Mouse (Mus musculus): ENCODE measurements at regions not wholly inside any gene's neighbourhood (a gene's known extent, or its start where the extent isn't known, plus 50 kb on each side); places are given as distances from the start of the nearest gene placed in this dataset.

GRCm38 (mm10) chr14:62118542-62118953, 173.8 kb upstream of the Rnaseh2b start:
- DNase-seq: no peak

GRCm38 (mm10) chr14:62128918-62129317, 163.5 kb upstream of the Rnaseh2b start:
- peak; percentile 69 for DNase-seq

- peak; percentile 30 for DNase-seq
Observed at GRCm38 (mm10) chr14:62132353-62132816, 160.0 kb upstream of the Rnaseh2b start.

DNA sequence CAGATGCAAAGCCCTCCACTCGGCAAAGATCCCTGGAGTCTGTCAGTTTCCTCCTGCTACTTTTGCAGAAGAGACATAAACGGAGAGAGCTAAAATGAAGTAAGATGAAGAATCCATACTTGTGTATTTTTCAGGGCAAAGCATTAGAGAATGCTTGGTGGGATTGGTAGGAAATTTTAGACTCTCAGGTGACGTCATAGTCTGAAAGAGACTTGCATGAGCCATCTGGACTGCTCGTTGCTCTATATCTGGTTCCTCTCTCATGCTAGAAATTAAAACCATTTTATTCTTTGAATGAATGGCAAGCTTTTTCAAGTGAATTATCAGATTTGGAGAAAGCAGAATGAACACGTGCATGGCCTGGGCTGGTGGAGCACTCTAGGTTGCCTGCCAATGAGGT, 154.4 kb upstream of the Rnaseh2b start:
- DNase-seq: no peak

DNA sequence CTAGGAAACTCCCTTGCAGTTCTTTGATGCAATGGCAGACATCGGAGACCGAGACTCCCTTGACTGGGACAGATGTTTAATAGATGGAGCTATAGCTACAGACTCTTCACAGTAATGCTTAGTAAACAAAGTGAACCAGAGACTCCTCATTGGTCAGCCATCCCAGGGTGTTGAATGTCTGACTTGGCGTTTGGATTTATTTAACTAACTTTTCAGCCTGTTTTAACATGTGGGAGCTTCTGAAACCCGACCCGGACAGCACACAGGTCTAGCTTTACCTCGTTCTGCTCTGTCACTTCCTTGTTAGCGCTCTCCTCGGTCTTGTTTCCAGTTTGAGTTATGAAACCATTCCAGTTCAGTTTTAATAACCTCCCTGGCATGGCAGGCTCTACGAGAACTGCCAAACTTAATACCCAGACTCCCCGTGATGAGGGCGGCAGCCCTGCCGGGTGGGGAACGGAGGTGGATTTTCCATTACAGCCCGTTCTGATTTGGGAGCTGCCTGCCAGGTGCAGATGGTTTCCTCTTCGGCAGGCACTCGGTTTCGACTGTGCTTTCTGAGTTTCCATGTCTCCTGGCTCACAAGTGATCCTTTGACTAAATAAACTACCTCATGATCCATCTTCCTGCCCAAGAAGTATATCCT, 147.9 kb upstream of the Rnaseh2b start:
- DNase-seq: peak; percentile 82

GRCm38 (mm10) chr14:62157038-62157716, 135.2 kb upstream of the Rnaseh2b start:
- no peak for DNase-seq

GRCm38 (mm10) chr14:62159690-62160089, 132.7 kb upstream of the Rnaseh2b start:
- DNase-seq: no peak

DNA sequence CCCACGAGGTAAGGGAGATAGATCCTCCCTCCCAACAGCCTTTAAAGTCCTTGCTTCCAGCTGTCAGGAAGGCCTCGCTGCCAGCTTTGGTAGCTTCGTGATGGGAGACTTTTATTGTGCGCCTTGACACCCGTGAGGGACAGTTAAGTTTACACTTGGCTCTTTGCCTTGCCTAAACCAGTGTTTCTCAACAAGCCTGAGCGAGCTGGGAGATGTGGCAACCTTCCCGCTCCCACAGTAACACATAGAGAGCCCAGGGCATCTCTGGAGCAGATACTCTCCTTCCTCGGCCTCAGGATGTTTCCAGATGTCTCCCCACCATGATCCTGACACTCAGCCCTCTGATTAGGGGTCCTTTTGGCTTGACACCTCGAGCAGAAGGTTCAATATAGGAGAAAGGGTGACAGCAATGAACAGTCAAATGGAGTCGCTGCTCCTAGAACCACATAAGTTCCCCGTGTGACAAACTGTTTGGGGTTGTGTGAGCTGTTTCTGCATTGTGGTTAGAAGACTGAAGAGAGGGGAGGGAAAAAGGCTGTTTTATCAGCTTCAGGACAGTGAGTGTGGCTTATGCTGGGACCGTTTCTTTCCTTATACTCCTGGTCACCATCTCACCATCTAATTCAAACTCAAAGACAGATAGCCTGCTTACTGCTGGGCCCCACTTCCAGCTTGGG, 129.1 kb upstream of the Rnaseh2b start:
- DNase-seq: peak; percentile 88

- no peak for DNase-seq
Observed at GRCm38 (mm10) chr14:62164918-62165317, 127.5 kb upstream of the Rnaseh2b start.

- DNase-seq: no peak
Observed at GRCm38 (mm10) chr14:62166006-62166405, 126.4 kb upstream of the Rnaseh2b start.

DNA sequence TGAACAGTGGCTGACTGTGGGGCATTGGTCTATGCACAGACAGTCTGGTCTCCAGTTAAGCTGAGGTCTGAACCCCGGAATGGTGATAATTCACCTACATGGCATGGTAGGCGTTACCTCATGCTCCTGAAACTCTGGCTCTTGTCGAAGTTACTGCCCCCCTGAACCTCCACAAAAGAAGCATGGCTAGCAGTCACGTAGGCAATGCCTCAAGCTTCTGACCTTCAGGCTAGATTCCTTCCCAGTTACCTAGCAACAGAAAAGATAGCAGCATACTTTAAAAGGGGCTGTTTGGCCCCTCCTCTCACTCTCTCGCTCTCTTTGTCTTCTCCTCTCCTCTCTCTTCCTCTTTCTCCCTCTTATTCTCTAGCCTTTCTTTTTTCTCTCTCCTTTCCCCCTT, 125.8 kb upstream of the Rnaseh2b start:
- DNase-seq: no peak

DNA sequence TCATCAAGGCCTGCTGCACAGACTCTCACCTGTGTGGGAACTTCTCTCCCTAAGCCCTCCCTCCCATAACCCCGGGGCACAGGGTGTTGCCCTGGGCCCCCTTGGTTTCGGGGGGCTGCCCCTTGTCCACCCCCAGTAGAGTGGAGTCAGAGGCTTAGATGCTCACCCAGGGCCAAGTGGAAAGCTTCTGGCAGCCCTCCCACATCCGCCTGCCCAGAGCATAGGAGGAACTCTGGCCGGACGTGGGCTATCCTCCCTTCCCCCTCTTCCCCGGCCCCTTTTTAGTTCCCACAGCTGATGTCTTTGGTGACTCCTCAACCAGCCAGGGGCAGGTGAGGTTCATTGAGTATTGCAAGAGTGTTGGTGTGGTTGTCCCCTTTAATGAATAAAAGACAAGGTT, 125.3 kb upstream of the Rnaseh2b start:
- DNase-seq: no peak

- no peak for DNase-seq
Observed at GRCm38 (mm10) chr14:62168711-62169110, 123.7 kb upstream of the Rnaseh2b start.

- no peak for DNase-seq
Observed at GRCm38 (mm10) chr14:62170385-62170784, 122.0 kb upstream of the Rnaseh2b start.

DNA sequence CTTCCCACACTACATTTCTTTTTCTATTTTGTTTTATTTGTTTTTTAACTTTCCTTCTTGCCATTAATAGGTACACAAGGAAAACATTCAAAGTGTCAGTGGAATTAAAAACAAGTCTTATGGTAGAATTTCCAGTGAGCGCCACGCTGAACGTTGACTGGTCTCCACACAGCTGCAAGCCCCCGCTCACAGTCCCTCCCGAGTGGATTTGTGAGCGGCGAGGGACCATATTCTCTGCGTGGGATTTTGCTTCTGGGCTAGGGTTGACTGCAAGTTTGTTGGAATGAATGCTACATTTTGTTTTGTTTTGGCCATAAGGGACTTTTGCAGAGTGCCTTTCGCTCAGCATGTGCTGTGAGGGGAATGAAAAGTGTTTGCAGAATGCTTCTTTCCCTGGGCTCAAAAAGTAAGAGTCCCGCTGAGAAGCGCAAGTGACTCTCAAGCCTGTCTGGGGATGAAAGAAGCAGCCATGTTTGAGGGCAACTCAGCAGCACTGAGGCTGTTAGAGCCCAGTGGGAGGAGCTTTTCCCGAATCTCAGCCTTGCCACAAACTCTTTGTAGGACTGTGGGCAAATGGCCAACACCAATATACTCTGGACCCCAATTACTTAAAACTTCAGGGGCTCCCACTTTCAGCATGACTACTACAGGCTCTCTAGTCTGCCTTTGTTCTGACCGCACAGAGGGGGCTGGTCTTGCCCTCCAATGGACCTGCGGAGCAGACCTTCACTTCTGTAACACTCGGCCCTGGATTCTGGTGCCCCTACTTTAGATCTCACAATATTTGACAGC, 120.9 kb upstream of the Rnaseh2b start:
- DNase-seq: no peak

- DNase-seq: peak; percentile 96
Observed at GRCm38 (mm10) chr14:62173835-62174530, 118.4 kb upstream of the Rnaseh2b start.

DNA sequence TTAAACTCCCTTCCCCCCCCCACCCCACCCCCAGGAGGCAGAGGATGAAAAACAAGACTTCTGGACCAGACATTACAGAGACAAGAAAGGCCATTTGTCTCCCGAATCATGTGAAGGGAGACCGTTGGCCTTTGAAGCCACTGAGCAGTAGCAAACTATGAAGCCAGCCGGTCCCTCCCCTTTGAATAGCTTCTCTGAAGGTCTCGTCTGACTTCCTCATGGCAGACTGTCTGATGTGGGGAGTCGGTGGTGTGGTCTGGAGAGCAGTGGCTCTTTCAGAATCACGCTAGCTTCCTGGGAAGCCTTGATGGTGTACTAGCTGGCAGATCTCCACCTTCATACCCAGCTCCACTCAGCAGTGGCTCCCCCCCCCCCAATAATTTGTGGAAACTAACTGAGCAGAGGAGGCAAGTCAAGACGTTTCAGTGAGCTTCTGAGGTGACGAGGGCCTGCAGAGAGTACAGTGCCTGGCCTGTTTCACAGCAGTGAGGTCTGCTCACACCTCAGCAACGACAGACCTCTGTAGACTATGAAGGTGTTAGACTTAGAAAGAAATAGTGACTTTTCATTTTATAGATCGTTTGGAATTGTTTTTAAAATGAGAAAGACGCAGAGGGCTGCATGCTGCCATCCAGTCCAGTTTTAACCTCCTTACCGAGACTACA, 116.9 kb upstream of the Rnaseh2b start:
- no peak for DNase-seq

- peak; percentile 96 for DNase-seq
Observed at GRCm38 (mm10) chr14:62177509-62177908, 114.9 kb upstream of the Rnaseh2b start.

DNA sequence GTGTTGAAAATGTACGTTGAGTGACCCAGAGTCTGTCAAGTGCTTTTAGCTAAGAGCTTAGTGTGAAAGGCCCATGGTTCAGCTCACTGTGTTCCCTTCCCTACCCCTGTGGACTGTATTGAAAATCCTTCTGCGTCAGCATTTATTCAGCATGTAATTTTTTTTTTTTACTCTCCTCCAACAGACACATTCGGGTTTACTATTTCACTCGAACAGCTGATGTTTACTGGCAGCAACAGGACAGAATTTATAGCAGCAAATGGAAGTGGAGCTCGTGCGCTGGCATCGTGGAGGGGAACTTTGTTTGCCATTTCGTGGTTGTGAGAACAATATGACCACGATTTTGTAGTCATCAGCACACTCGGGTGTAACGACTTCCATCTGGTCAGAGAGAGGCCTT, 105.0 kb upstream of the Rnaseh2b start:
- DNase-seq: no peak

DNA sequence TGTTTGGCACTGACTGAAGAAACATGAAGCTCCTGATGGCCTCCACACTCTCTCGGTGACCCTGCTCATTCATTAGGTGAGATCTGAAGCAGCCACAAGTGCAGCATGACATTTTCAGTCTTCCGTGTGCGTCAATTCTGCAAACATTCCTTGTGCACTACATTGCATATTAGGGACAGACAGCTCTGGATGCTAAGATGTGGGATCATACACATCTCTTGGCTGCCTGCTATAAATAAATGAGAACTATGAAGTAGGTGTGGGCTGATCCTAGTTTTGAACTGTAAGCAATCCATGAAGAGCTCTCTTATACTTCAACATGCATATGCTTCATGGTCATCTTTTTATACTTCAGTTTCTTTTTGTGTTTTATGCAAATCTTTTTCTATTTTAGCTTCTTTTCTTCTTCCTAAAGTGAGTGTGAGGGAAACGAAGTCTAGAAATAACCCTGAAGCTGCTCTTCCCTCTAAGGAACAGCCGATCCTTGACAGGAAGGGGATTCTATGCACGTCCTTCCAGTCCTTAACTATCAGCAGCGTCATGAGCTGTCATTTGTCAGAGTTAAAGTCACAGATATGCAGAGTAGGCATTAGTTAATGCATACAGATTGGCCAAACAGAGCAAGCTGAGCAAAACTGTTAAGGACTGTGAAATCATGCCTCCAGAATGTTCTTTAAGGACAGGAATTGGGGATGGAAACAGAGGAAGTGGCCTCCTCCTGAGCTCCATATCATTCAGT, 104.1 kb upstream of the Rnaseh2b start:
- no peak for DNase-seq

DNA sequence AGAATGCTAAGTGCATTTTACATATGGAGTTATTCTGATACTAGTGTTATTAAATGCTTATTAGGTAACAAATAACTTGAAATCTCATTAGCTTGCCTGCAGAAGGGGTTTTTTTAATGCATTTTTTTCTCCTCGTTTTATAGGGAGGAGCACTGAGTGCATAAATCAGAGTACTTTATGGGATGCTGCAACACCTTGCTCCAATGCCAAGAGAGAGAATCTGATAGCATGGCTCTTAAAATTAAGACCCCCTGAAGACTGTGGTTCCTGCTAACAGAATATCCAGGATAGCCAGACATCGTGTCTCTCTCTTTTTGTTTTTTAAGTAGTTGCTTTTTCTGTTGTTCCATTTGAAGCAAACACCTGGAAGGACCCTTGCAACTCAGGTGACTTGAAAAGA, 100.8 kb upstream of the Rnaseh2b start:
- no peak for DNase-seq

Measured in heart, adult 11 months (tissue).